Mouse (Mus musculus) midbrain, embryonic 15.5 days (tissue): ENCODE results near the gene Prr13. TPM values are rescaled to one million over a fixed set of nuclear protein-coding genes. Genes with fewer than 3 reads are reported as not detected.

Source experiments
- ATAC-seq: fragments of 200-750 bp; cut with Nextera tagmentation; replicated peaks from 2 replicates; pipeline ENCODE4 v1.8.0; 2017; ENCODE audit warnings: moderate TSS enrichment
- H3K27ac ChIP-seq: fragments of 300-500 bp; sonication (generic); 2 replicates; pipeline ENCODE4 v1.5.1; 2015; ENCODE audit warnings: mild to moderate bottlenecking, inconsistent platforms
- H3K27me3 ChIP-seq: fragments of 300-500 bp; sonication (generic); replicated peaks from 2 replicates; pipeline ENCODE4 v1.6.1; 2015; ENCODE audit warnings: inconsistent platforms
- H3K36me3 ChIP-seq: fragments of 300-500 bp; sonication (generic); replicated peaks from 2 replicates; pipeline ENCODE4 v1.6.1; 2015; ENCODE audit warnings: inconsistent platforms
- H3K4me1 ChIP-seq: fragments of 300-500 bp; sonication (generic); 2 replicates; pipeline ENCODE4 v1.6.1; 2015; ENCODE audit warnings: inconsistent platforms
- H3K4me2 ChIP-seq: fragments of 300-500 bp; sonication (generic); 2 replicates; pipeline ENCODE4 v1.6.1; 2015; ENCODE audit warnings: inconsistent platforms, mild to moderate bottlenecking, moderate library complexity
- H3K4me3 ChIP-seq: fragments of 300-500 bp; sonication (generic); 2 replicates; pipeline ENCODE4 v1.5.1; 2015; ENCODE audit warnings: mild to moderate bottlenecking, inconsistent platforms
- H3K9ac ChIP-seq: fragments of 300-500 bp; sonication (generic); 2 replicates; pipeline ENCODE4 v1.6.1; 2015; ENCODE audit warnings: mild to moderate bottlenecking, inconsistent platforms
- H3K9me3 ChIP-seq: fragments of 300-500 bp; sonication (generic); 2 replicates; pipeline ENCODE4 v1.6.1; 2016; ENCODE audit warnings: inconsistent platforms
- WGBS: fragments of 180-500 bp; shearing (Covaris S2); methylation state at CpG from one replicate; pipeline ENCODE4 v1.1.7; 2015; ENCODE audit warnings: mixed read lengths; 5-methylcytosine and 5-hydroxymethylcytosine counted together
- polyA plus RNA-seq: library from polyadenylated mRNA; unstranded; fragments of >200 nt; fragmentation: Nextera tagmentation; extraction: Ambion mirVana; gene quantifications from 2 replicates; pipeline ENCODE4 v1.2.1, GENCODE M21; 2015

Gene Prr13
- polyA plus RNA-seq, 1 experiment from 2014 or later: 107 TPM

- no peak overlapping the region for H3K4me2 ChIP-seq
- no peaks in the 10 kb centered on the region for H3K9me3 ChIP-seq
- no peak overlapping the region for H3K9ac ChIP-seq
- WGBS: 94% methylated on average over 6 of the region's 6 CpGs
- no peaks in the 10 kb centered on the region for H3K4me1 ChIP-seq
- no peaks in the 10 kb centered on the region for H3K27me3 ChIP-seq
- no peak overlapping the region for H3K4me3 ChIP-seq
- no peak for ATAC-seq
- no peak overlapping the region for H3K27ac ChIP-seq
- peaks cover 85% of the 10 kb centered on the region for H3K36me3 ChIP-seq
Observed at GRCm38 (mm10) chr15:102499851-102500250, 41.0 kb downstream of the Prr13 start.

- Histone ChIP-seq H3K27ac (no peak overlapping the region), H3K36me3 (peaks cover 86% of the 10 kb centered on the region), H3K4me1 (no peaks in the 10 kb centered on the region), H3K9ac (no peak overlapping the region), H3K9me3 (no peaks in the 10 kb centered on the region), H3K4me2 (no peak overlapping the region), H3K4me3 (no peak overlapping the region), H3K27me3 (no peaks in the 10 kb centered on the region)
- WGBS: 87% methylated on average over 5 of the region's 5 CpGs
- no peak for ATAC-seq
Observed at GRCm38 (mm10) chr15:102500479-102500878, 41.7 kb downstream of the Prr13 start.

- no peak overlapping the region for H3K27ac ChIP-seq
- ATAC-seq: 0 out of 2 replicates have a peak, but pooled peaks have one; percentile 27
- H3K4me2 ChIP-seq: no peak overlapping the region
- no peaks in the 10 kb centered on the region for H3K9me3 ChIP-seq
- WGBS: 88% methylated on average over 19 of the region's 19 CpGs
- no peak overlapping the region for H3K9ac ChIP-seq
- H3K36me3 ChIP-seq: peaks cover 80% of the 10 kb centered on the region
- H3K4me3 ChIP-seq: no peak overlapping the region
- no peaks in the 10 kb centered on the region for H3K4me1 ChIP-seq
- H3K27me3 ChIP-seq: no peaks in the 10 kb centered on the region
Observed at GRCm38 (mm10) chr15:102501084-102501814, 42.4 kb downstream of the Prr13 start.

- Histone ChIP-seq H3K27ac (no peak overlapping the region), H3K27me3 (no peaks in the 10 kb centered on the region), H3K4me3 (no peak overlapping the region), H3K36me3 (peaks cover 74% of the 10 kb centered on the region), H3K9ac (no peak overlapping the region), H3K4me2 (no peak overlapping the region), H3K4me1 (no peaks in the 10 kb centered on the region), H3K9me3 (no peaks in the 10 kb centered on the region)
- WGBS: 79% methylated on average over 9 of the region's 9 CpGs
- no peak for ATAC-seq
Observed at GRCm38 (mm10) chr15:102502254-102502840, 43.5 kb downstream of the Prr13 start.

GRCm38 (mm10) chr15:102503447-102503846 is 44.6 kb downstream of the Prr13 start, which contains the start of gene Gm10337:
Gm10337 (plus strand) TSS chr15:102503722.
- ATAC-seq: no peak
- 89% methylated on average over 1 of the region's 1 CpGs for WGBS
- H3K9me3 ChIP-seq: no peaks in the 10 kb centered on the region
- peaks cover 68% of the 10 kb centered on the region for H3K36me3 ChIP-seq
- H3K9ac ChIP-seq: no peak within 1 kb of the TSS
- H3K27ac ChIP-seq: no peak within 1 kb of the TSS
- no peak within 1 kb of the TSS for H3K4me2 ChIP-seq
- no peaks in the 10 kb centered on the region for H3K4me1 ChIP-seq
- H3K4me3 ChIP-seq: no peak within 1 kb of the TSS
- H3K27me3 ChIP-seq: no peaks in the 10 kb centered on the region

GRCm38 (mm10) chr15:102503924-102504782 is 45.3 kb downstream of the Prr13 start:
- Histone ChIP-seq H3K4me1 (peaks cover 4% of the 10 kb centered on the region), H3K27me3 (no peaks in the 10 kb centered on the region), H3K9me3 (no peaks in the 10 kb centered on the region), H3K4me2 (no peak overlapping the region), H3K9ac (no peak overlapping the region), H3K36me3 (peaks cover 64% of the 10 kb centered on the region), H3K27ac (no peak overlapping the region), H3K4me3 (no peak overlapping the region)
- ATAC-seq: no peak
- 94% methylated on average over 9 of the region's 9 CpGs for WGBS

- Histone ChIP-seq H3K9me3 (no peaks in the 10 kb centered on the region), H3K36me3 (peaks cover 53% of the 10 kb centered on the region), H3K27me3 (no peaks in the 10 kb centered on the region), H3K9ac (no peak overlapping the region), H3K4me2 (no peak overlapping the region), H3K4me3 (no peak overlapping the region), H3K4me1 (peaks cover 14% of the 10 kb centered on the region), H3K27ac (no peak overlapping the region)
- 81% methylated on average over 12 of the region's 12 CpGs for WGBS
- ATAC-seq: no peak
Observed at GRCm38 (mm10) chr15:102505073-102505769, 46.4 kb downstream of the Prr13 start.

- ATAC-seq: no peak
- Histone ChIP-seq H3K27me3 (no peaks in the 10 kb centered on the region), H3K4me2 (no peak overlapping the region), H3K9me3 (no peaks in the 10 kb centered on the region), H3K4me1 (peaks cover 17% of the 10 kb centered on the region), H3K27ac (no peak overlapping the region), H3K9ac (no peak overlapping the region), H3K36me3 (peaks cover 47% of the 10 kb centered on the region), H3K4me3 (no peak overlapping the region)
- 87% methylated on average over 9 of the region's 9 CpGs for WGBS
Observed at GRCm38 (mm10) chr15:102505770-102506463, 47.1 kb downstream of the Prr13 start.

- H3K9ac ChIP-seq: no peak overlapping the region
- H3K4me1 ChIP-seq: peaks cover 22% of the 10 kb centered on the region
- 71% methylated on average over 2 of the region's 2 CpGs for WGBS
Observed at GRCm38 (mm10) chr15:102506464-102506830, 47.6 kb downstream of the Prr13 start.

GRCm38 (mm10) chr15:102506864-102507263 is 48.0 kb downstream of the Prr13 start:
- ATAC-seq: no peak
- H3K36me3 ChIP-seq: peaks cover 38% of the 10 kb centered on the region
- H3K4me2 ChIP-seq: no peak overlapping the region
- peaks cover 26% of the 10 kb centered on the region for H3K4me1 ChIP-seq
- no peaks in the 10 kb centered on the region for H3K9me3 ChIP-seq
- no peaks in the 10 kb centered on the region for H3K27me3 ChIP-seq
- no peak overlapping the region for H3K9ac ChIP-seq
- no peak overlapping the region for H3K4me3 ChIP-seq
- 85% methylated on average over 1 of the region's 1 CpGs for WGBS
- H3K27ac ChIP-seq: no peak overlapping the region

More at GRCm38 (mm10) chr15:102506464-102506830, 47.6 kb downstream of the Prr13 start:
- Histone ChIP-seq H3K27me3 (no peaks in the 10 kb centered on the region), H3K9me3 (no peaks in the 10 kb centered on the region), H3K36me3 (peaks cover 42% of the 10 kb centered on the region), H3K27ac (no peak overlapping the region), H3K4me3 (no peak overlapping the region), H3K4me2 (no peak overlapping the region)
- ATAC-seq: no peak

- H3K4me1 ChIP-seq: peaks cover 33% of the 10 kb centered on the region
- H3K27ac ChIP-seq: no peak overlapping the region
- H3K27me3 ChIP-seq: no peaks in the 10 kb centered on the region
- H3K9me3 ChIP-seq: no peaks in the 10 kb centered on the region
- no peak overlapping the region for H3K9ac ChIP-seq
- no peak overlapping the region for H3K4me3 ChIP-seq
- no peak overlapping the region for H3K4me2 ChIP-seq
- ATAC-seq: no peak
- peaks cover 31% of the 10 kb centered on the region for H3K36me3 ChIP-seq
Observed at GRCm38 (mm10) chr15:102507561-102507960, 48.7 kb downstream of the Prr13 start.
